ENCODE assay signal across 8 mouse cellular contexts in genomic region chr14:30650969-30651368, GRCm38 (mm10). TPM values are rescaled to one million over a fixed set of nuclear protein-coding genes. Genes with fewer than 3 reads are reported as not detected.
A peak's percentile ranks its signal among the peaks of the same experiment; 100 is the strongest.
DNase-seq lines count a peak whose midpoint lies in the region; ATAC-seq and TF ChIP-seq lines count a peak whose summit lies in the region.

No protein-coding gene starts in this region.

- DNase-seq in forebrain, embryonic 14.5 days (ENCODE audit: low spot score): peak; percentile 48
- DNase-seq in forebrain, embryonic 11.5 days (ENCODE audit: low spot score): no peak
- DNase-seq in cerebellum, postnatal 25 days: peak; percentile 42 to 66
- DNase-seq in heart, adult 8-10 months (ENCODE audit: low spot score): peak; percentile 73
- peak; percentile 94 for DNase-seq in kidney, postnatal 0 days (ENCODE audit: low spot score)
- peak; percentile 92 for DNase-seq in lung, postnatal 36 days
- peak; percentile 47 to 66 for DNase-seq in urinary bladder, postnatal 4 days (ENCODE audit: low spot score in 2 of 2)

- no peak overlapping the region for H3K4me3 ChIP-seq in forebrain, embryonic 14.5 days (ENCODE audit: low read depth, low read length)
- no peak overlapping the region for H3K4me3 ChIP-seq in forebrain, embryonic 11.5 days (ENCODE audit: low read depth, low read length)
- no peak overlapping the region for H3K4me3 ChIP-seq in C2C12 (ENCODE audit: insufficient read depth, poor library complexity, severe bottlenecking)
- no peak overlapping the region for H3K4me3 ChIP-seq in kidney, postnatal 0 days (replicated peaks; ENCODE audit: low read depth, low read length)

- peak; percentile 75 for TF ChIP-seq CTCF in C2C12 (IDR thresholded peaks at IDR 0.05; ENCODE audit: control insufficient read depth, insufficient read depth, insufficient read length)
- peak; percentile 83 for TF ChIP-seq CTCF in kidney, postnatal 0 days (IDR thresholded peaks at IDR 0.05; ENCODE audit: low read depth)

- H3K79me2 ChIP-seq in C2C12 (ENCODE audit: control insufficient read depth, insufficient read depth): peaks cover 11% of the 10 kb centered on the region

- no peak overlapping the region for H3ac ChIP-seq in C2C12 (ENCODE audit: control insufficient read depth, insufficient read length, low read depth)

- no peak for ATAC-seq in forebrain, embryonic 14.5 days
- no peak for ATAC-seq in forebrain, embryonic 11.5 days (replicated peaks; ENCODE audit: low FRiP score)
- ATAC-seq in kidney, postnatal 0 days (replicated peaks; ENCODE audit: low FRiP score, low read depth): peak; percentile 96

- H3K36me3 ChIP-seq in forebrain, embryonic 14.5 days (ENCODE audit: control insufficient read depth, insufficient read depth, low read length): no peaks in the 10 kb centered on the region
- no peaks in the 10 kb centered on the region for H3K36me3 ChIP-seq in forebrain, embryonic 11.5 days (ENCODE audit: control insufficient read depth, insufficient read depth, low read length)
- no peaks in the 10 kb centered on the region for H3K36me3 ChIP-seq in C2C12 (ENCODE audit: control insufficient read depth, insufficient read depth)
- no peaks in the 10 kb centered on the region for H3K36me3 ChIP-seq in kidney, postnatal 0 days (ENCODE audit: insufficient read depth, low read length)

- H3K9me3 ChIP-seq in forebrain, embryonic 14.5 days (replicated peaks; ENCODE audit: control insufficient read depth, low read length): no peaks in the 10 kb centered on the region
- H3K9me3 ChIP-seq in forebrain, embryonic 11.5 days (ENCODE audit: control insufficient read depth, low read length): no peaks in the 10 kb centered on the region
- H3K9me3 ChIP-seq in kidney, postnatal 0 days (replicated peaks; ENCODE audit: low read length): no peaks in the 10 kb centered on the region

- H3K27ac ChIP-seq in forebrain, embryonic 14.5 days (ENCODE audit: low read depth, low read length): no peak overlapping the region
- no peak overlapping the region for H3K27ac ChIP-seq in forebrain, embryonic 11.5 days (ENCODE audit: low read depth, low read length)
- peak overlapping the region; percentile 67; the same call in 1 of the 2 replicates for H3K27ac ChIP-seq in kidney, postnatal 0 days

- H3K79me3 ChIP-seq in C2C12 (ENCODE audit: low read depth): peaks cover 3% of the 10 kb centered on the region

- no peak overlapping the region for H3K9ac ChIP-seq in forebrain, embryonic 14.5 days (ENCODE audit: low read length)
- no peak overlapping the region for H3K9ac ChIP-seq in forebrain, embryonic 11.5 days (ENCODE audit: low read length)
- H3K9ac ChIP-seq in kidney, postnatal 0 days (ENCODE audit: low read depth, low read length): no peak overlapping the region

- H3K4me2 ChIP-seq in forebrain, embryonic 14.5 days (ENCODE audit: low read length): no peak overlapping the region
- H3K4me2 ChIP-seq in forebrain, embryonic 11.5 days (ENCODE audit: low read depth, low read length, severe bottlenecking): no peak overlapping the region
- no peak overlapping the region for H3K4me2 ChIP-seq in kidney, postnatal 0 days (ENCODE audit: low read length)

- 15% methylated on average over 4 of the region's 4 CpGs for WGBS in forebrain, embryonic 14.5 days
- 27% methylated on average over 4 of the region's 4 CpGs for WGBS in forebrain, embryonic 11.5 days
- 10% methylated on average over 4 of the region's 4 CpGs for WGBS in kidney, postnatal 0 days

- H3K4me1 ChIP-seq in forebrain, embryonic 14.5 days (ENCODE audit: control insufficient read depth, insufficient read depth, low read length): peaks cover 6% of the 10 kb centered on the region
- no peaks in the 10 kb centered on the region; the same call in 1 of the 2 replicates for H3K4me1 ChIP-seq in forebrain, embryonic 11.5 days (replicated peaks; ENCODE audit: control insufficient read depth, insufficient read depth, low read length)
- H3K4me1 ChIP-seq in kidney, postnatal 0 days (replicated peaks; ENCODE audit: insufficient read depth, low read length): 0 out of 2 replicates have a peak, but pooled peaks cover 11% of the 10 kb centered on the region

- no peaks in the 10 kb centered on the region for H3K27me3 ChIP-seq in forebrain, embryonic 14.5 days (replicated peaks; ENCODE audit: control insufficient read depth, insufficient read depth, low read length)
- no peaks in the 10 kb centered on the region for H3K27me3 ChIP-seq in forebrain, embryonic 11.5 days (ENCODE audit: control insufficient read depth, insufficient read depth, low read length)
- no peaks in the 10 kb centered on the region for H3K27me3 ChIP-seq in C2C12 (ENCODE audit: control insufficient read depth, insufficient read depth, insufficient read length)
- H3K27me3 ChIP-seq in kidney, postnatal 0 days (ENCODE audit: insufficient read depth, low read length): no peaks in the 10 kb centered on the region

TF ChIP-seq in C2C12, 6 proteins besides CTCF, POLR2A, EP300 and RAD21:
- no peak for TF ChIP-seq CEBPB (IDR thresholded peaks at IDR 0.05; ENCODE audit: low read depth)
- no peak for TF ChIP-seq FOSL1 (IDR thresholded peaks at IDR 0.05; ENCODE audit: insufficient read depth, low read length, poor library complexity, severe bottlenecking)
- TF ChIP-seq MYOD1 (IDR thresholded peaks at IDR 0.05; ENCODE audit: control insufficient read depth, insufficient read length, low read depth): no peak
- TF ChIP-seq MYOG (IDR thresholded peaks at IDR 0.05; ENCODE audit: control insufficient read depth, extremely low read depth, insufficient read length): no peak
- no peak for TF ChIP-seq USF1 (IDR thresholded peaks at IDR 0.05; ENCODE audit: low read depth)
- no peak for TF ChIP-seq MAX (IDR thresholded peaks at IDR 0.05)

RNA-seq across cellular contexts. Expression of gene Rft1, which starts 3.2 kb away (rescaled TPM):
- polyA plus RNA-seq in forebrain, embryonic 14.5 days (2014; fragmentation: Nextera tagmentation; extraction: Ambion mirVana): 6.0 and 6.7 TPM in 2 replicates
- 11.3 and 11.4 TPM in 2 replicates for polyA plus RNA-seq in forebrain, embryonic 11.5 days (2014; fragmentation: Nextera tagmentation; extraction: Ambion mirVana)
- polyA plus RNA-seq in C2C12 (2012; fragmentation: generic; extraction: Trizol): 13.4 TPM
- total RNA-seq in heart, adult 8-10 months (2022): 1 to 10 TPM; 6.6 to 8.0 (median 7.4) TPM
- 14.0 and 17.1 TPM in 2 replicates for polyA plus RNA-seq in kidney, postnatal 0 days (2015; fragmentation: Nextera tagmentation; extraction: Ambion mirVana)

RNA-seq across cellular contexts. Expression of gene Prkcd, which starts 25.0 kb away (rescaled TPM):
- polyA plus RNA-seq in forebrain, embryonic 14.5 days (2014; fragmentation: Nextera tagmentation; extraction: Ambion mirVana): 17.9 and 19.5 TPM in 2 replicates
- polyA plus RNA-seq in forebrain, embryonic 11.5 days (2014; fragmentation: Nextera tagmentation; extraction: Ambion mirVana): 26.2 and 26.8 TPM in 2 replicates
- polyA plus RNA-seq in C2C12 (2012; fragmentation: generic; extraction: Trizol): 29.3 TPM
- total RNA-seq in heart, adult 8-10 months (2022): 10 to 100 TPM in 3 of 4 experiments, 1 to 10 TPM in 1; 7.1 to 13.4 (median 11.6) TPM
- 44.9 and 46.9 TPM in 2 replicates for polyA plus RNA-seq in kidney, postnatal 0 days (2015; fragmentation: Nextera tagmentation; extraction: Ambion mirVana)
